Mouse (Mus musculus) hindbrain, embryonic 16.5 days (tissue): ENCODE results near the gene Ucp3. TPM values are rescaled to one million over a fixed set of nuclear protein-coding genes. Genes with fewer than 3 reads are reported as not detected.

Experiments used
- ATAC-seq: fragments of 200-750 bp; cut with Nextera tagmentation; 2 replicates; pipeline ENCODE4 v1.8.0; 2017; ENCODE audit warnings: moderate TSS enrichment, moderate library complexity
- H3K27ac ChIP-seq: fragments of 300-500 bp; sonication (generic); 2 replicates; pipeline ENCODE4 v1.5.1; 2014; ENCODE audit warnings: low read depth, mild to moderate bottlenecking, control low read depth, low read length, moderate library complexity
- H3K27me3 ChIP-seq: fragments of 300-500 bp; sonication (generic); replicated peaks from 2 replicates; pipeline ENCODE4 v1.6.1; 2014; ENCODE audit warnings: low read length; ENCODE audit not compliant: control insufficient read depth, insufficient read depth
- H3K36me3 ChIP-seq: fragments of 300-500 bp; sonication (generic); 2 replicates; pipeline ENCODE4 v1.6.1; 2014; ENCODE audit warnings: mild to moderate bottlenecking, low read length, moderate library complexity, mixed read lengths; ENCODE audit not compliant: control insufficient read depth, insufficient read depth
- H3K4me1 ChIP-seq: fragments of 300-500 bp; sonication (generic); 2 replicates; pipeline ENCODE4 v1.6.1; 2014; ENCODE audit warnings: low read depth, low read length; ENCODE audit not compliant: control insufficient read depth, insufficient read depth
- H3K4me2 ChIP-seq: fragments of 300-500 bp; sonication (generic); 2 replicates; pipeline ENCODE4 v1.6.1; 2014; ENCODE audit warnings: mild to moderate bottlenecking, low read length, control low read depth, moderate library complexity
- H3K4me3 ChIP-seq: fragments of 300-500 bp; sonication (generic); 2 replicates; pipeline ENCODE4 v1.5.1; 2014; ENCODE audit warnings: mild to moderate bottlenecking, low read length, control low read depth, moderate library complexity
- H3K9ac ChIP-seq: fragments of 300-500 bp; sonication (generic); 2 replicates; pipeline ENCODE4 v1.6.1; 2014; ENCODE audit warnings: low read depth, mild to moderate bottlenecking, control low read depth, low read length, moderate library complexity
- H3K9me3 ChIP-seq: fragments of 300-500 bp; sonication (generic); 2 replicates; pipeline ENCODE4 v1.6.1; 2014; ENCODE audit warnings: mild to moderate bottlenecking, low read length, moderate library complexity; ENCODE audit not compliant: control insufficient read depth
- WGBS: fragments of 180-500 bp; shearing (Covaris S2); extraction: QIAGEN DNeasy Blood & Tissue Kit; methylation state at CpG from one replicate; pipeline ENCODE4 v1.1.7; 2014; 5-methylcytosine and 5-hydroxymethylcytosine counted together
- polyA plus RNA-seq: library from polyadenylated mRNA; unstranded; fragments of >200 nt; fragmentation: Nextera tagmentation; extraction: Ambion mirVana; gene quantifications from 2 replicates; pipeline ENCODE4 v1.2.1, GENCODE M21; 2015

The Ucp3 gene
- polyA plus RNA-seq, 1 experiment from 2014 or later: 0.06 TPM

- H3K4me1 ChIP-seq: no peaks in the 10 kb centered on the region
- no peak for ATAC-seq
- H3K4me2 ChIP-seq: no peak overlapping the region
- H3K9ac ChIP-seq: no peak overlapping the region
- WGBS: 81% methylated on average over 7 of the region's 7 CpGs
- no peaks in the 10 kb centered on the region for H3K36me3 ChIP-seq
- H3K9me3 ChIP-seq: no peaks in the 10 kb centered on the region
- H3K4me3 ChIP-seq: no peak overlapping the region
- H3K27me3 ChIP-seq: no peaks in the 10 kb centered on the region
- H3K27ac ChIP-seq: no peak overlapping the region
Observed at GRCm38 (mm10) chr7:100502374-100502922, 29.7 kb downstream of the Ucp3 start.

GRCm38 (mm10) chr7:100503076-100503475 lies 30.3 kb downstream of the Ucp3 start:
- Histone ChIP-seq H3K4me1 (no peaks in the 10 kb centered on the region), H3K36me3 (no peaks in the 10 kb centered on the region), H3K27ac (no peak overlapping the region), H3K27me3 (no peaks in the 10 kb centered on the region), H3K4me2 (no peak overlapping the region), H3K9ac (no peak overlapping the region), H3K4me3 (no peak overlapping the region), H3K9me3 (no peaks in the 10 kb centered on the region)
- ATAC-seq: no peak
- WGBS: 88% methylated on average over 5 of the region's 5 CpGs

GRCm38 (mm10) chr7:100504740-100505487 lies 32.1 kb downstream of the Ucp3 start:
- Histone ChIP-seq H3K4me2 (no peak overlapping the region), H3K27me3 (no peaks in the 10 kb centered on the region), H3K27ac (no peak overlapping the region), H3K4me1 (no peaks in the 10 kb centered on the region), H3K9me3 (no peaks in the 10 kb centered on the region), H3K9ac (no peak overlapping the region), H3K4me3 (no peak overlapping the region), H3K36me3 (no peaks in the 10 kb centered on the region)
- WGBS: 84% methylated on average over 13 of the region's 13 CpGs
- ATAC-seq: no peak

GRCm38 (mm10) chr7:100506494-100506893 lies 33.7 kb downstream of the Ucp3 start:
- Histone ChIP-seq H3K9me3 (no peaks in the 10 kb centered on the region), H3K36me3 (no peaks in the 10 kb centered on the region), H3K9ac (no peak overlapping the region), H3K4me3 (no peak overlapping the region), H3K4me1 (no peaks in the 10 kb centered on the region), H3K27ac (no peak overlapping the region), H3K4me2 (no peak overlapping the region), H3K27me3 (no peaks in the 10 kb centered on the region)
- 76% methylated on average over 4 of the region's 4 CpGs for WGBS
- ATAC-seq: no peak

GRCm38 (mm10) chr7:100508670-100509069 lies 35.9 kb downstream of the Ucp3 start:
- no peak overlapping the region for H3K27ac ChIP-seq
- no peaks in the 10 kb centered on the region for H3K27me3 ChIP-seq
- H3K4me3 ChIP-seq: no peak overlapping the region
- H3K9ac ChIP-seq: no peak overlapping the region
- H3K36me3 ChIP-seq: no peaks in the 10 kb centered on the region
- ATAC-seq: no peak
- H3K4me1 ChIP-seq: no peaks in the 10 kb centered on the region
- no peak overlapping the region for H3K4me2 ChIP-seq
- H3K9me3 ChIP-seq: no peaks in the 10 kb centered on the region
- WGBS: 75% methylated on average over 3 of the region's 3 CpGs

GRCm38 (mm10) chr7:100511602-100512001 lies 38.8 kb downstream of the Ucp3 start:
- Histone ChIP-seq H3K9ac (no peak overlapping the region), H3K36me3 (no peaks in the 10 kb centered on the region), H3K27me3 (no peaks in the 10 kb centered on the region), H3K27ac (no peak overlapping the region), H3K4me1 (peaks cover 2% of the 10 kb centered on the region; the same call in 1 of the 2 replicates), H3K9me3 (no peaks in the 10 kb centered on the region), H3K4me2 (no peak overlapping the region), H3K4me3 (no peak overlapping the region)
- no peak for ATAC-seq
- 88% methylated on average over 8 of the region's 8 CpGs for WGBS

- WGBS: 47% methylated on average over 11 of the region's 11 CpGs
- H3K4me2 ChIP-seq: peak within 1 kb of the TSS; percentile 26
- no peaks in the 10 kb centered on the region for H3K9me3 ChIP-seq
- H3K4me1 ChIP-seq: peaks cover 2% of the 10 kb centered on the region; the same call in 1 of the 2 replicates
- no peaks in the 10 kb centered on the region for H3K36me3 ChIP-seq
- no peak within 1 kb of the TSS for H3K9ac ChIP-seq
- ATAC-seq: peak; percentile 79
- no peak within 1 kb of the TSS for H3K27ac ChIP-seq
- no peaks in the 10 kb centered on the region for H3K27me3 ChIP-seq
- no peak within 1 kb of the TSS for H3K4me3 ChIP-seq
Observed at GRCm38 (mm10) chr7:100514573-100514972, 41.8 kb downstream of the Ucp3 start, which contains the start of gene Dnajb13. TSS of gene Dnajb13 (minus strand) at chr7:100514960.

- Histone ChIP-seq H3K4me1 (no peaks in the 10 kb centered on the region), H3K36me3 (no peaks in the 10 kb centered on the region), H3K27me3 (no peaks in the 10 kb centered on the region), H3K4me2 (no peak overlapping the region), H3K9me3 (no peaks in the 10 kb centered on the region), H3K9ac (no peak overlapping the region), H3K4me3 (no peak overlapping the region), H3K27ac (no peak overlapping the region)
- ATAC-seq: no peak
- 76% methylated on average over 7 of the region's 7 CpGs for WGBS
Observed at GRCm38 (mm10) chr7:100520204-100520603, 47.4 kb downstream of the Ucp3 start.

GRCm38 (mm10) chr7:100520663-100521285 lies 48.0 kb downstream of the Ucp3 start:
- no peak overlapping the region for H3K4me3 ChIP-seq
- 24% methylated on average over 10 of the region's 10 CpGs for WGBS
- H3K9ac ChIP-seq: no peak overlapping the region
- ATAC-seq: peak; percentile 86
- no peak overlapping the region for H3K27ac ChIP-seq
- H3K4me2 ChIP-seq: no peak overlapping the region
- no peaks in the 10 kb centered on the region for H3K27me3 ChIP-seq
- H3K4me1 ChIP-seq: no peaks in the 10 kb centered on the region
- no peaks in the 10 kb centered on the region for H3K9me3 ChIP-seq
- H3K36me3 ChIP-seq: no peaks in the 10 kb centered on the region
